Mouse (Mus musculus): ENCODE measurements around the gene Efcab6. TPM values are rescaled to one million over a fixed set of nuclear protein-coding genes. Genes with fewer than 3 reads are reported as not detected.

Gene Efcab6
- polyA plus RNA-seq, 1 experiment from 2014 or later: 0.55 TPM

- no peak overlapping the region for H3K9ac ChIP-seq (replicated peaks; ENCODE audit: low read depth, low read length)
- no peak overlapping the region for H3K27ac ChIP-seq (ENCODE audit: low read depth, low read length)
- H3K4me1 ChIP-seq (ENCODE audit: control insufficient read depth, insufficient read depth, low read length): no peaks in the 10 kb centered on the region
- no peak overlapping the region for H3K4me3 ChIP-seq (ENCODE audit: low read depth, low read length)
- no peaks in the 10 kb centered on the region for H3K27me3 ChIP-seq (ENCODE audit: control insufficient read depth, insufficient read depth, low read length)
- H3K9me3 ChIP-seq (ENCODE audit: control insufficient read depth, low read length): no peaks in the 10 kb centered on the region
- no peak for ATAC-seq (ENCODE audit: low read depth)
- H3K36me3 ChIP-seq (ENCODE audit: control insufficient read depth, insufficient read depth, low read length): no peaks in the 10 kb centered on the region
- H3K4me2 ChIP-seq (ENCODE audit: low read depth, low read length): no peak overlapping the region
- 17% methylated on average over 5 of the region's 5 CpGs for WGBS
Observed at GRCm38 (mm10) chr15:83977108-83977507, 88.1 kb downstream of the Efcab6 start.

GRCm38 (mm10) chr15:83972206-83972605 lies 93.0 kb downstream of the Efcab6 start:
- no peak overlapping the region for H3K27ac ChIP-seq (ENCODE audit: low read depth, low read length)
- WGBS: 71% methylated on average over 9 of the region's 9 CpGs
- no peak overlapping the region for H3K4me3 ChIP-seq (ENCODE audit: low read depth, low read length)
- no peak overlapping the region for H3K4me2 ChIP-seq (ENCODE audit: low read depth, low read length)
- no peaks in the 10 kb centered on the region for H3K27me3 ChIP-seq (ENCODE audit: control insufficient read depth, insufficient read depth, low read length)
- H3K36me3 ChIP-seq (ENCODE audit: control insufficient read depth, insufficient read depth, low read length): no peaks in the 10 kb centered on the region
- no peak for ATAC-seq (ENCODE audit: low read depth)
- no peak overlapping the region for H3K9ac ChIP-seq (replicated peaks; ENCODE audit: low read depth, low read length)
- no peaks in the 10 kb centered on the region for H3K4me1 ChIP-seq (ENCODE audit: control insufficient read depth, insufficient read depth, low read length)
- no peaks in the 10 kb centered on the region for H3K9me3 ChIP-seq (ENCODE audit: control insufficient read depth, low read length)

GRCm38 (mm10) chr15:83967802-83968201 lies 97.4 kb downstream of the Efcab6 start:
- Histone ChIP-seq H3K4me2 (ENCODE audit: low read depth, low read length) (no peak overlapping the region), H3K27ac (ENCODE audit: low read depth, low read length) (no peak overlapping the region), H3K4me3 (ENCODE audit: low read depth, low read length) (no peak overlapping the region), H3K27me3 (ENCODE audit: control insufficient read depth, insufficient read depth, low read length) (no peaks in the 10 kb centered on the region), H3K9ac (replicated peaks; ENCODE audit: low read depth, low read length) (no peak overlapping the region), H3K9me3 (ENCODE audit: control insufficient read depth, low read length) (no peaks in the 10 kb centered on the region), H3K4me1 (ENCODE audit: control insufficient read depth, insufficient read depth, low read length) (no peaks in the 10 kb centered on the region), H3K36me3 (ENCODE audit: control insufficient read depth, insufficient read depth, low read length) (no peaks in the 10 kb centered on the region)
- 53% methylated on average over 12 of the region's 12 CpGs for WGBS
- no peak for ATAC-seq (ENCODE audit: low read depth)

GRCm38 (mm10) chr15:83965126-83965525 lies 100.1 kb downstream of the Efcab6 start:
- H3K27ac ChIP-seq (ENCODE audit: low read depth, low read length): no peak overlapping the region
- ATAC-seq (ENCODE audit: low read depth): no peak
- H3K4me1 ChIP-seq (ENCODE audit: control insufficient read depth, insufficient read depth, low read length): no peaks in the 10 kb centered on the region
- no peaks in the 10 kb centered on the region for H3K36me3 ChIP-seq (ENCODE audit: control insufficient read depth, insufficient read depth, low read length)
- no peak overlapping the region for H3K4me3 ChIP-seq (ENCODE audit: low read depth, low read length)
- no peak overlapping the region for H3K4me2 ChIP-seq (ENCODE audit: low read depth, low read length)
- no peaks in the 10 kb centered on the region for H3K9me3 ChIP-seq (ENCODE audit: control insufficient read depth, low read length)
- H3K27me3 ChIP-seq (ENCODE audit: control insufficient read depth, insufficient read depth, low read length): no peaks in the 10 kb centered on the region
- 76% methylated on average over 8 of the region's 8 CpGs for WGBS
- no peak overlapping the region for H3K9ac ChIP-seq (replicated peaks; ENCODE audit: low read depth, low read length)

- Histone ChIP-seq H3K27ac (ENCODE audit: low read depth, low read length) (no peak overlapping the region), H3K9me3 (ENCODE audit: control insufficient read depth, low read length) (no peaks in the 10 kb centered on the region), H3K4me3 (ENCODE audit: low read depth, low read length) (no peak overlapping the region), H3K36me3 (ENCODE audit: control insufficient read depth, insufficient read depth, low read length) (no peaks in the 10 kb centered on the region), H3K4me1 (ENCODE audit: control insufficient read depth, insufficient read depth, low read length) (no peaks in the 10 kb centered on the region), H3K9ac (replicated peaks; ENCODE audit: low read depth, low read length) (no peak overlapping the region), H3K27me3 (ENCODE audit: control insufficient read depth, insufficient read depth, low read length) (no peaks in the 10 kb centered on the region), H3K4me2 (ENCODE audit: low read depth, low read length) (no peak overlapping the region)
- no peak for ATAC-seq (ENCODE audit: low read depth)
- 70% methylated on average over 3 of the region's 3 CpGs for whole genome bisulfite sequencing
Observed at GRCm38 (mm10) chr15:83958376-83958775, 106.8 kb downstream of the Efcab6 start.

GRCm38 (mm10) chr15:83956996-83957395 lies 108.2 kb downstream of the Efcab6 start:
- 94% methylated on average over 7 of the region's 7 CpGs for WGBS
- no peak overlapping the region for H3K4me3 ChIP-seq (ENCODE audit: low read depth, low read length)
- no peak for ATAC-seq (ENCODE audit: low read depth)
- no peaks in the 10 kb centered on the region for H3K9me3 ChIP-seq (ENCODE audit: control insufficient read depth, low read length)
- H3K4me1 ChIP-seq (ENCODE audit: control insufficient read depth, insufficient read depth, low read length): no peaks in the 10 kb centered on the region
- no peaks in the 10 kb centered on the region for H3K27me3 ChIP-seq (ENCODE audit: control insufficient read depth, insufficient read depth, low read length)
- no peak overlapping the region for H3K4me2 ChIP-seq (ENCODE audit: low read depth, low read length)
- H3K27ac ChIP-seq (ENCODE audit: low read depth, low read length): no peak overlapping the region
- H3K36me3 ChIP-seq (ENCODE audit: control insufficient read depth, insufficient read depth, low read length): no peaks in the 10 kb centered on the region
- H3K9ac ChIP-seq (replicated peaks; ENCODE audit: low read depth, low read length): no peak overlapping the region

GRCm38 (mm10) chr15:83955948-83956707 lies 109.1 kb downstream of the Efcab6 start:
- H3K4me2 ChIP-seq (ENCODE audit: low read depth, low read length): no peak overlapping the region
- no peaks in the 10 kb centered on the region for H3K27me3 ChIP-seq (ENCODE audit: control insufficient read depth, insufficient read depth, low read length)
- no peak overlapping the region for H3K9ac ChIP-seq (replicated peaks; ENCODE audit: low read depth, low read length)
- no peak overlapping the region for H3K4me3 ChIP-seq (ENCODE audit: low read depth, low read length)
- WGBS: 91% methylated on average over 8 of the region's 8 CpGs
- no peaks in the 10 kb centered on the region for H3K4me1 ChIP-seq (ENCODE audit: control insufficient read depth, insufficient read depth, low read length)
- H3K9me3 ChIP-seq (ENCODE audit: control insufficient read depth, low read length): no peaks in the 10 kb centered on the region
- H3K36me3 ChIP-seq (ENCODE audit: control insufficient read depth, insufficient read depth, low read length): no peaks in the 10 kb centered on the region
- ATAC-seq (ENCODE audit: low read depth): no peak
- H3K27ac ChIP-seq (ENCODE audit: low read depth, low read length): no peak overlapping the region

- 58% methylated on average over 16 of the region's 16 CpGs for WGBS
Observed at GRCm38 (mm10) chr15:83949729-83950491, 115.3 kb downstream of the Efcab6 start.

GRCm38 (mm10) chr15:83939703-83940102 lies 125.5 kb downstream of the Efcab6 start:
- no peak for ATAC-seq (ENCODE audit: low read depth)
- H3K27me3 ChIP-seq (ENCODE audit: control insufficient read depth, insufficient read depth, low read length): no peaks in the 10 kb centered on the region
- H3K4me2 ChIP-seq (ENCODE audit: low read depth, low read length): no peak overlapping the region

More at GRCm38 (mm10) chr15:83949729-83950491, 115.3 kb downstream of the Efcab6 start:
- no peaks in the 10 kb centered on the region for H3K9me3 ChIP-seq (ENCODE audit: control insufficient read depth, low read length)
- no peak overlapping the region for H3K4me3 ChIP-seq (ENCODE audit: low read depth, low read length)
- no peaks in the 10 kb centered on the region for H3K36me3 ChIP-seq (ENCODE audit: control insufficient read depth, insufficient read depth, low read length)
- ATAC-seq (ENCODE audit: low read depth): no peak
- no peak overlapping the region for H3K27ac ChIP-seq (ENCODE audit: low read depth, low read length)
- no peaks in the 10 kb centered on the region for H3K4me1 ChIP-seq (ENCODE audit: control insufficient read depth, insufficient read depth, low read length)
- no peak overlapping the region for H3K4me2 ChIP-seq (ENCODE audit: low read depth, low read length)
- no peak overlapping the region for H3K9ac ChIP-seq (replicated peaks; ENCODE audit: low read depth, low read length)
- H3K27me3 ChIP-seq (ENCODE audit: control insufficient read depth, insufficient read depth, low read length): no peaks in the 10 kb centered on the region

More at GRCm38 (mm10) chr15:83939703-83940102, 125.5 kb downstream of the Efcab6 start:
- H3K27ac ChIP-seq (ENCODE audit: low read depth, low read length): no peak overlapping the region
- H3K36me3 ChIP-seq (ENCODE audit: control insufficient read depth, insufficient read depth, low read length): no peaks in the 10 kb centered on the region
- H3K9me3 ChIP-seq (ENCODE audit: control insufficient read depth, low read length): no peaks in the 10 kb centered on the region
- no peaks in the 10 kb centered on the region for H3K4me1 ChIP-seq (ENCODE audit: control insufficient read depth, insufficient read depth, low read length)
- H3K4me3 ChIP-seq (ENCODE audit: low read depth, low read length): no peak overlapping the region
- WGBS: 48% methylated on average over 5 of the region's 5 CpGs
- no peak overlapping the region for H3K9ac ChIP-seq (replicated peaks; ENCODE audit: low read depth, low read length)
